Mouse (Mus musculus) heart, embryonic 14.5 days (tissue): ENCODE measurements around the gene Nmt1. TPM values are rescaled to one million over a fixed set of nuclear protein-coding genes. Genes with fewer than 3 reads are reported as not detected.

Experiments
- ATAC-seq: fragments of 200-750 bp; cut with Nextera tagmentation; 2 replicates; pipeline ENCODE4 v1.8.0; 2017; ENCODE audit warnings: low read depth, moderate TSS enrichment; ENCODE audit not compliant: insufficient number of reproducible peaks, insufficient read depth, low FRiP score
- H3K27ac ChIP-seq, 2 experiments: fragments of 200-500 bp in 1 of 2; fragments of 300-500 bp in 1 of 2; sonication (generic) in 1 of 2; replicated peaks in 1 of 2; 2 replicates each; pipeline ENCODE4 v1.5.1; 2012 to 2014; ENCODE audit warnings: low read depth in 2 of 2, low read length in 2 of 2, control low read depth in 1 of 2, mild to moderate bottlenecking in 1 of 2, mixed read lengths in 1 of 2; ENCODE audit not compliant: control insufficient read depth in 1 of 2, insufficient read depth in 1 of 2
- H3K27me3 ChIP-seq: fragments of 300-500 bp; sonication (generic); 2 replicates; pipeline ENCODE4 v1.6.1; 2014; ENCODE audit warnings: mild to moderate bottlenecking, low read length, control low read depth; ENCODE audit not compliant: control insufficient read depth, insufficient read depth
- H3K36me3 ChIP-seq: fragments of 300-500 bp; sonication (generic); 2 replicates; pipeline ENCODE4 v1.6.1; 2014; ENCODE audit warnings: mild to moderate bottlenecking, control low read depth, low read length, mixed read lengths; ENCODE audit not compliant: control insufficient read depth, insufficient read depth
- H3K4me1 ChIP-seq, 2 experiments: fragments of 200-500 bp in 1 of 2; fragments of 300-500 bp in 1 of 2; sonication (generic) in 1 of 2; 2 replicates each; pipeline ENCODE4 v1.6.1; 2012 to 2014; ENCODE audit warnings: low read length in 2 of 2, control low read depth in 1 of 2, mixed read lengths in 1 of 2; ENCODE audit not compliant: control insufficient read depth in 2 of 2, insufficient read depth in 2 of 2
- H3K4me2 ChIP-seq: fragments of 300-500 bp; sonication (generic); 2 replicates; pipeline ENCODE4 v1.6.1; 2014; ENCODE audit warnings: mild to moderate bottlenecking, low read length
- H3K4me3 ChIP-seq, 2 experiments: fragments of 200-500 bp in 1 of 2; fragments of 300-500 bp in 1 of 2; sonication (generic) in 1 of 2; 2 replicates each; pipeline ENCODE4 v1.5.1; 2012 to 2014; ENCODE audit warnings: low read length in 2 of 2, mild to moderate bottlenecking in 2 of 2, control low read depth in 1 of 2, low read depth in 1 of 2, moderate library complexity in 1 of 2; ENCODE audit not compliant: control insufficient read depth in 1 of 2, insufficient read depth in 1 of 2
- H3K9ac ChIP-seq: fragments of 300-500 bp; sonication (generic); 2 replicates; pipeline ENCODE4 v1.6.1; 2014; ENCODE audit warnings: mild to moderate bottlenecking, low read length
- H3K9me3 ChIP-seq: fragments of 300-500 bp; sonication (generic); 2 replicates; pipeline ENCODE4 v1.6.1; 2016; ENCODE audit warnings: low read length, control low read depth; ENCODE audit not compliant: control insufficient read depth
- WGBS: fragments of 180-500 bp; shearing (Covaris S2); extraction: QIAGEN DNeasy Blood & Tissue Kit; methylation state at CpG from one replicate; pipeline ENCODE4 v1.1.7; 2014; 5-methylcytosine and 5-hydroxymethylcytosine counted together
- polyA plus RNA-seq: library from polyadenylated mRNA; unstranded; fragments of >200 nt; fragmentation: Nextera tagmentation; extraction: Ambion mirVana; gene quantifications from 2 replicates; pipeline ENCODE4 v1.2.1, GENCODE M21; 2014

The Nmt1 gene
- polyA plus RNA-seq, 1 experiment from 2014 or later, result 51.7 TPM

DNA sequence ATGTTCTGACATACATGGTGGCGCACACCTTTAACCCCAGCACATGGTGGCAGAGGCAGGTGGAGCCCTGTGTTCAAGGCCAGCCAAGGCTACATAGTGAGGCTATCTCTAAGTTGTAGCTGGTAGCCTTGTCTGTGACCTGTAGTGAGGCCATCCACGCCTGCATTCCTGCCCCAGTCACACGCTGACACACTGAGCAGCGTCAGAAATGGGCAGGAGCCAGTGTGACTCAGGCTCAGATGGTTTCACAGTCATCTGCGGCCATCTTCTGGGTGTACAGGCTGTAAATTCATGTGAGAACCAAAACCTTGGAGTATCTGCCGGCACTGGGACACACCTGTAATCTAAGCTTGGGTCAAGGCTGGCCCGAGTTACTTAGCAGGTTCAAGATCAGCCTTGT, 28.6 kb downstream of the Nmt1 start:
- peaks cover 13 to 25% of the 10 kb centered on the region in 2 experiments for H3K4me1 ChIP-seq
- H3K9me3 ChIP-seq, result no peaks in the 10 kb centered on the region
- H3K27ac ChIP-seq, result no peak overlapping the region
- H3K4me2 ChIP-seq, result no peak overlapping the region
- no peak for ATAC-seq
- H3K36me3 ChIP-seq, result peaks cover 87% of the 10 kb centered on the region
- H3K27me3 ChIP-seq, result no peaks in the 10 kb centered on the region
- H3K9ac ChIP-seq, result no peak overlapping the region
- no peak overlapping the region for H3K4me3 ChIP-seq
- 91% methylated on average over 7 of the region's 7 CpGs for WGBS

DNA sequence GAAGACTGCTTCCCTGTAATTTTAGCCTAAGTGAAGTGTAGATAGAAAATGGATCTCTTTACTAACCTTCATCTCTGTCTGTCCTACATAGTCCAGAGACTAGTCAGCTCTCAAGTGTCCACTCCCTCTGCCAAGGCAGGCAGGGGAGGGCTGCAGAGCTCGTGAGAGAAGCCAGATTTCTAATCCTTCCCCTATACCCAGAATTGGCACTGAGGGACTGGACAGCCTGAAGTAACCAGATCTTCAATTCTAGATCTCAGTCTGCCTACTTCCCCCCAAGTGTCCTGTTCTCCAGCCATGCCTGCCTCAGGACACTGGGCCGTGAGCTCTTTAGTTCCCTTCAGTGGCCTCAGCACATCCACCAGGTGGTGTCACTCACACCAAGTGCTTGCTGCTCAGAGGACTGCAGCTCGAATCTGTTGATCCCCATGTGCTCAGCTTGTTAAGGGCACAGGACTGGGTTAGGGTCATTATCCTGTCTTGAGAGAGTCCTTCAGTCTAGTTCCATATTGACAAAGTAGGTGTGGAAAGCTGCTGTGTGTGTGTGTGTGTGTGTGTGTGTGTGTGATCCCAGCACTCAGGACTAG, 30.6 kb downstream of the Nmt1 start:
- H3K36me3 ChIP-seq, result peaks cover 88% of the 10 kb centered on the region
- no peak overlapping the region for H3K9ac ChIP-seq
- 36% methylated on average over 3 of the region's 3 CpGs for WGBS
- no peak for ATAC-seq
- peaks cover 0 to 9% of the 10 kb centered on the region in 2 experiments; a peak in 2 of 4 replicates for H3K4me1 ChIP-seq
- H3K27me3 ChIP-seq, result no peaks in the 10 kb centered on the region
- H3K27ac ChIP-seq, result peak overlapping the region; percentile 35 to 47; a peak in 2 of 4 replicates
- no peak overlapping the region for H3K4me2 ChIP-seq
- no peaks in the 10 kb centered on the region for H3K9me3 ChIP-seq
- no peak overlapping the region for H3K4me3 ChIP-seq

DNA sequence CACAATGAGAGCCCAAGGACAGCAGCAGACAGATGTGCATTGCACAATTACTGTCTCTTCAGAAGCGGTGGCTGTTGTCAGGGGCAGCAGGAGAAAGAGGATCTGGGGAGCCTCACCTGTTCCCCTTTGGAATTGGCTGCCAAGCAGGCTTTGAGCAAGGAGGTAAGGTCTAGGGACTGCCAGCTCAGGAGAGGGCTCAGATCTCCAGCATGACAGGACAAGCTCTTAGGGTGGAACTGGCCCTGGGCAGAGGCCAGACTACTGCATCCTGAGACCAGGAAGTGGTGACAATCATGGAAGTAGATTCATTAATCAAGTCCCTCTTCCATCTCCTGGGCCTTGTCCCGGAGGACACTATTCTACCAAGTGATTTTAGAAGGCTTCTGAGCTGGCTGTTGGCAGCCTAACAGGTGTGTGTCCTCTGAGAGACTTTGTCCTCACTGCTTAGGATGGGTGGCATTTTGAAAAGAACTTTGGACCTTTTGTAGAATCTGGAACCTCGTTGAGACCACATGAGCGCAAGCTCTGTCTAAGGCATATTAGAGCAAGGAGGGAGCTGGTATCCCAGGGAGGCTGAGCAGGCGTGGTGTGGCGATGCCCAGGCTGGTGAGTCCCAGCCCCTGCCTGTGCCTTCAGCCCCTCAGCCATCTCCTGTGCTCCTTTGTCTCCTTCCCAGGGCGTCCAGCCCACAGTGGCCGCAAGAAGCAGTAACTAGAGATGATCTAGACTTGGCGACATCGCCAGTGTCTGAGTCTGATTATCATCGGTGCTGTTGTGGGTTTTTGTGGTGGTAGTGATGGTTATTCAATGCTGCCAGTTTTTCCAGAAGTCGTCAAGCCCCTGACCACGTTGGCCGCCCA, 38.4 kb downstream of the Nmt1 start:
- Histone ChIP-seq H3K27ac (peak overlapping the region in 1 of 2 experiments; percentile 61; a peak in 1 of 4 replicates), H3K9me3 (no peaks in the 10 kb centered on the region), H3K27me3 (no peaks in the 10 kb centered on the region), H3K4me1 (peaks cover 3 to 19% of the 10 kb centered on the region in 2 experiments; a peak in 3 of 4 replicates), H3K36me3 (peaks cover 98% of the 10 kb centered on the region), H3K9ac (no peak overlapping the region), H3K4me2 (no peak overlapping the region), H3K4me3 (no peak overlapping the region)
- WGBS, result 94% methylated on average over 14 of the region's 14 CpGs
- ATAC-seq, result no peak

DNA sequence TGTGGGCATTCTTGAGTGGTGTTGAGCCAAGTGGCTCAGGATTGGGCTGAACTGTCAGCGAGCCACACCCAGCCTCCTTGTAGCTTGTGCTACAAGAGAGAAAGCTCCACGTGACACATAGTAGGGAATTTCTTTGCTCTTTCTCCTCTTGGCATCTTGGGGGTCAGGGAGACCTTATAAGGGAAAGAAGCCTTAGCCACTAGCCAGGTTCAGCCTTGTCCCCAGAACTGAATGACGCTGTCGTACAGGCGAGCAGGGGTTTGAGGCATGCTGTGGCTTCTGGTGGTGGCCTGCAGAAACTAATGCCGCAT, 39.0 kb downstream of the Nmt1 start:
- H3K27ac ChIP-seq, result peak overlapping the region in 1 of 2 experiments; percentile 61; a peak in 1 of 4 replicates
- no peaks in the 10 kb centered on the region for H3K27me3 ChIP-seq
- WGBS, result 87% methylated on average over 6 of the region's 6 CpGs
- H3K4me1 ChIP-seq, result peaks cover 3 to 19% of the 10 kb centered on the region in 2 experiments; a peak in 3 of 4 replicates
- no peak overlapping the region for H3K4me3 ChIP-seq
- no peak overlapping the region for H3K4me2 ChIP-seq
- no peak overlapping the region for H3K9ac ChIP-seq
- H3K9me3 ChIP-seq, result no peaks in the 10 kb centered on the region
- H3K36me3 ChIP-seq, result peaks cover 98% of the 10 kb centered on the region
- no peak for ATAC-seq

DNA sequence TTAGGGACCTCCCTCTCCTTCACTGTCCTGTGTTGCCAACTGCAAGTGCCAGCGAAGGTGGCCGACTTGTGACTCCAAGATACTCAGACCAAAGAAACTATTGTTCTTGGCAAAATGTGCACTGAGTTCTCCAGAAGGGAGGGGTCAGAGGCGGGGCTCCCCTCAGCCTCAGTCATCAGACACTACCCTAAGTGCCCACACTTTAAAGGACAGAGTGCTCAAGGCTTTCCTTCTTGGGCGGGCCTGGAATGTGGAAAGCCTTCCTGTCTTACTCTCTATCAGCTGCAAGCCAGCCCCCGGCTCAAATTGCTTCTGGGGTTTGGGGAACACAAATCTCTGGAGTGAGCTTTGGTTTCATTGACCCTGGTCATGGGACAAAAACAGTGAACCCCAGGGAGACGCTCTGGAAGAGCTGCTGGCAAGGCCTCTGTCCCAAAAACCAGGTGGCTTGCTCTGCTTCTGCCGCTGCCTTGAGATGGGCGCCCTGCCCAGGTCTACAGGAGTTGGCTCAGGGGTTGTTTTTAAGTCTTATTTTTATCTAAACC, 39.5 kb downstream of the Nmt1 start:
- H3K9me3 ChIP-seq, result no peaks in the 10 kb centered on the region
- peaks cover 3 to 19% of the 10 kb centered on the region in 2 experiments; a peak in 3 of 4 replicates for H3K4me1 ChIP-seq
- H3K4me3 ChIP-seq, result no peak overlapping the region
- ATAC-seq, result peak; percentile 38; the same call in 1 of the 2 replicates
- peak overlapping the region in 1 of 2 experiments; percentile 61; a peak in 1 of 4 replicates for H3K27ac ChIP-seq
- no peak overlapping the region for H3K4me2 ChIP-seq
- no peak overlapping the region for H3K9ac ChIP-seq
- WGBS, result 43% methylated on average over 8 of the region's 8 CpGs
- H3K36me3 ChIP-seq, result peaks cover 94% of the 10 kb centered on the region
- no peaks in the 10 kb centered on the region for H3K27me3 ChIP-seq

DNA sequence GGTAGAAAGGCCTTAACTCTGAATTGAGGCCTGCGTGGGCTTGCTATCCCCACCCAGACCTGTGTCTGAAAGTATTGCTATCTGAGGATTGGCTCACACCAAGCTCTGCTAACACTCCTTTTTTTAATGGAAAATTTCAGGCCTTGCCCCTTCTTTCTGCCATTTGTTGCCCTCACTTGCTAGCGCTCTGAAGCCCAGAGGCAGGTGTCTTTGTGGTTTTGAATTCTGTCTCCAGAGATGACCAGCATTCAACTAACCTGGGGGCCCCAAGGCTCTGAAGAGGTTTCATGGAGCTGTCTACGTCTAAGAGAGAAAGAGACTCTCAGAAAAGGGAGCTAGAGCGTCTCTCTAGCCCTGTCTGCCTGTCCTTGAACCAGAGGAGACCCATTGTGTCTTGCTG, 40.3 kb downstream of the Nmt1 start:
- peaks cover 94% of the 10 kb centered on the region for H3K36me3 ChIP-seq
- no peak for ATAC-seq
- H3K9ac ChIP-seq, result no peak overlapping the region
- H3K9me3 ChIP-seq, result no peaks in the 10 kb centered on the region
- no peak overlapping the region for H3K4me2 ChIP-seq
- peak overlapping the region; percentile 33 to 61; a peak in 3 of 4 replicates for H3K27ac ChIP-seq
- 88% methylated on average over 4 of the region's 4 CpGs for WGBS
- no peak overlapping the region for H3K4me3 ChIP-seq
- H3K27me3 ChIP-seq, result no peaks in the 10 kb centered on the region
- peaks cover 3 to 19% of the 10 kb centered on the region in 2 experiments; a peak in 3 of 4 replicates for H3K4me1 ChIP-seq

DNA sequence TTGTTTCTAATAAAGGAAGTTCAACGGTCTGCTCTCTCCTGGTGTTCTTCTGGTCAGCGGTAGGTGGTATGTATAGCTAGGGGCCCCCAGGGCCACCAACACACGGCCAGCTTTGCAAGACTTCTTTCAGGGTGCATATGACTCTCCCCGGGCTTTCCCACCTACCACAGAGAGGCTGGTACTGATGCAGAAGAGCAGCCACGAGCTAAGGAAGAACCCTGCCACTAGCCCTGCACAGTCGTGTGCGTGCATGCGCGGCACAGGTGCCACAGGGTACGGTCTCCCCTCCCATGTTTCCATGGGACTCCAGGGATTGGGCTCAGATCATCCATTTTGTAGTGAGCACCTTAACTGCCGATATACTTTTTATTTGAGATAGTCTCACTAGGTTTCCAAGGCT, 40.9 kb downstream of the Nmt1 start:
- Histone ChIP-seq H3K27me3 (no peaks in the 10 kb centered on the region), H3K9ac (no peak overlapping the region), H3K4me3 (no peak overlapping the region), H3K36me3 (peaks cover 94% of the 10 kb centered on the region), H3K27ac (no peak overlapping the region), H3K4me1 (peaks cover 3 to 23% of the 10 kb centered on the region in 2 experiments; a peak in 3 of 4 replicates), H3K9me3 (no peaks in the 10 kb centered on the region), H3K4me2 (no peak overlapping the region)
- WGBS, result 88% methylated on average over 11 of the region's 11 CpGs
- ATAC-seq, result no peak
